Mouse (Mus musculus) retina, postnatal 7 days (tissue): Measurements from ENCODE around the gene Gm8068.
"Not testable (repeated sequence)": the region's sequence is repeated elsewhere in the genome, so short reads cannot be mapped to it uniquely, and the experiment has no call there.

Experiments
- DNase-seq: peaks from one replicate; pipeline ENCODE4 v3.0.0-alpha.2; 2012; ENCODE audit warnings: low read depth, low spot score

Gm8068 gene

DNA sequence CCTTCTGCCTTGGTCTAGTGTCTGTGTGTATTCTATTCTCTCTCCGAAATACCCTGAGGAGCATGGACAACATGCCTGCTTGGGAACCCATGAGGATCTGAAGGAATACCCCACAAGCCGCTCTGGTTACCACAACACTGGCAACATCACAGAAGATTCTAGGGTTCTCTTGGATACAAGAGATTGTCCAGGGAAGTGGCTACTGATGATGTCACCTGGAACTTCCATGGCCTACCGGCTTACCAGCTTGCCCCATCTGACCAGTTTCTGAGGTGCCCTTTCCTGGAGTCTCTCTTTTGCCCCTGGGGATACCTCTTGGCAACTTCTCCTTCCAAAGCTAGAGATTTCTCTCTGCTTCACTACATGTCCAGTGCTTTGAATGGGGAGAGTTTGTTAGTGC is at the start of gene Gm8068:
Gm8068 (minus strand) TSS at position 101 of the 400 bp plus-strand sequence.
- DNase-seq = not testable (repeated sequence)

DNA sequence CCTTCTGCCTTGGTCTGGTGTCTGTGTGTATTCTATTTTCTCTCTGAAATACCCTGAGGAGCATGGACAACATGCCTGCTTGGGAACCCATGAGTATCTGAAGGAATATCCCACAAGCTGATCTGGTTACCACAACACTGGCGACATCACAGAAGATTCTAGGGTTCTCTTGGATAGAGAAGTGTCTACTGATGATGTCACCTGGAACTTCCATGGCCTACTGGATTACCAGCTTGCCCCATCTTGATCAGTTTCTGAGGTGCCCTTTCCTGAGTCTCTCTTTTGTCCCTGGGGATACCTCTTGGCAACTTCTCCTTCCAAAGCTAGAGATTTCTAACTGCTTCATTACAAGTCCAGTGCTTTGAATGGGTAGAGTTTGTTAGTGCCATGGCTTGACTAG is 48.8 kb upstream of the Gm8068 start, which contains the start of gene Gm7929:
Gm7929 (minus strand) TSS at position 101 of the 400 bp plus-strand sequence.
- not testable (repeated sequence) for DNase-seq

DNA sequence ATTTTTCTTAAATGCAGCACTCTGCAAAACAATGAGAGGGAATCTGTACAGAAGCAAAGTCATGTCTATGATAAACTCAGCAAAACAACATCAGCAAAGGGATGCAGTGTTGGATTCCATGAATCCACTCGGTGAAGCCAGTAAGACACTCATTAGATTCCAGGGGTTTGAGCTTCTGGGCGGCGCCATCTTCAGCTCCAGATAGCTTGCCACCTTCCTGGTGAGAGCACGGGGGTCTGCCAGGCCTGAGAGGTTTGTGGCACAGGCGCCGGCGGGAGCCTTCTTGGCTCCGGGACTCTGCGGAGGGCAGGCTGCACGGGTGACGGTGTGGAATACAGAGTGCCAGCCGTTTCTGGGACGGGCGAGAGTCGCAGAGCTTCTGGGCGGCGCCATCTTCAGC is 21.8 kb upstream of the Gm8068 start:
- not testable (repeated sequence) for DNase-seq

DNA sequence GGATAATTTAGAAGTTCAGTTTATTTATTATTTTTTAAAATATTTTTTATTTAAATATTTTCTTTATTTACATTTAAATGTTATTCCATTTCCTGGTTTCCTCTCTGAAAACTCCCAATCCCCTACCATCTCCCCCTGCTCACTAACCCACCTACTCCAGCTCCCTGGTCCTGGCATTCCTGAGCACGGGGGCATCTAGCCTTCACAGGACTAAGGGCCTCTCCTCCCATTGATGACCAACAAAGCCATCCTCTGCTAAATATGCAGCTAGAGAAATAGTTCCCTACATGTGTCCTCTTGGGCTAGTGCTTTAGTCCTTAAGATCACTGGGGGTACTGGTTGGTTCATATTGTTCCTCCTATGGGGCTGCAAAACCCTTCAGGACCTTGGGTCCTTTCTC is 15.5 kb upstream of the Gm8068 start:
- not testable (repeated sequence) for DNase-seq

DNA sequence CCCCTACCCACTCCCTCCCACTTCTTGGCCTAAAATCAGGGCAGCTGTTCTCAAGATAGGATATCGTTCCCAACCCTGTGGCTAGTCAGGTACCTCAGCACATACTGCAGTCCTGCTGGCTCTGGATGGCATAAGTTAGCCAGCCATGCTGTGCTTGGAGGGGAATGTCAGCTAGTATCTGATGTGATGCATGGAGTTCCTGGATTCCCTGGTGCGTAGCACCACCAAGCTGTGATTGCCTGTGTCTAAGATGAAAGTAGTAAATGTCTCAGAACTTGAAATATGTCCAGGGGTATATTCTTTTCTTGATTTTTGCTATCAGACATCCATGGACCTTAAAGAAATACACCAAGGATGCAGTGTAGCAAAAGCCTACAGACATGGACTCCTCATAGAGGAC is 53.5 kb downstream of the Gm8068 start:
- DNase-seq = not testable (repeated sequence)
